ENCODE assay signal across 11 mouse cellular contexts in the genomic region with DNA sequence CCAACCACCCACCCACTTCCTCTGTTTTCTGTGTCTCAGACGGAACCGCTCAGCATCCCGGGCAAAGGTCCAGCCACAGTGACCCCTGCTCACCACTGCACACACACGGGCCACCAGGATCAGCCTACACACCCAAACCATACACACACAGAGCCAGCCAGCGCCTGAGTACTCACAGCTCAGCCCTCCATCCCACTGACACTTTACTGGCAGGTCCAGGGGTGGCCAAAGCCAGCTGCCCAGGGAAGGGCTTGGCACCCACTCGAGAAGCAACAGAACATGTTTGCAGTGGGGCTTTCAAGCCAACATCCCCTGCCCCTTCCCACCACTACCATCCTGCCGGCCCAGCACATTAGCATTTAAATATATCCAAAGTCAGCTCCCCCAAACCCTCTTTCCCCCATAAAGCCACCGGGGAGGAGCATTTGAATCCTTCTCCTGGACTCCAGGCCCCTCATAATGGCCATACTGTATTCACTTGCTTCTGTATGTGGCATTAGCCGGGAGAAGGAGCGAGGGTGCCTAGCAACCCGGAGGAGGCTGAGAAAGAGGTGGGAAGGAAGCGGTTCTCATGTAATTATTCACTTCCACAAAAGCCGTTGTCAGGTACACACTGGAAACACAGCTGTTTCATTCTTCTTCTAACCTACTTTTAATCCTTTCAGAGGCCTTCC.
DNase-seq lines count a peak whose midpoint lies in the region; ATAC-seq and TF ChIP-seq lines count a peak whose summit lies in the region.
"Had no signal": no experiment of that assay in that cellular context is flagged by ENCODE, and none has a peak within 500 bp of the region (broad histone marks: within the 10 kb centered on the region; RNA-seq: fewer than 3 reads in every experiment).

No protein-coding gene starts in this region.

- DNase-seq in cerebellum, postnatal 10 days, result peak; percentile 44 to 64
- DNase-seq in forebrain, embryonic 14.5 days (ENCODE audit: low spot score), result peak; percentile 72
- DNase-seq in left cerebral cortex, adult 11 months (ENCODE audit: low spot score), result peak; percentile 55
- DNase-seq in liver, postnatal 0 days, result no peak
- DNase-seq in lung, adult 18-20 months, result no peak
- DNase-seq in adrenal gland, adult 8-10 months, result no peak
- DNase-seq: adrenal gland, postnatal 36 days; gastrocnemius, postnatal 25 days; liver, embryonic 13.5 days had no signal

- H3K9ac ChIP-seq in forebrain, embryonic 14.5 days (ENCODE audit: low read length), result no peak overlapping the region
- no peak overlapping the region for H3K9ac ChIP-seq in neural tube, embryonic 15.5 days (replicated peaks)
- no peak overlapping the region for H3K9ac ChIP-seq in liver, postnatal 0 days (replicated peaks)
- H3K9ac ChIP-seq: liver, embryonic 13.5 days had no signal

- no peak for TF ChIP-seq CTCF in liver, postnatal 0 days (IDR thresholded peaks at IDR 0.05; ENCODE audit: low read depth)

- H3K36me3 ChIP-seq in forebrain, embryonic 14.5 days (ENCODE audit: control insufficient read depth, insufficient read depth, low read length), result no peaks in the 10 kb centered on the region
- no peaks in the 10 kb centered on the region for H3K36me3 ChIP-seq in neural tube, embryonic 15.5 days
- H3K36me3 ChIP-seq in liver, postnatal 0 days (replicated peaks; ENCODE audit: insufficient read depth, low read length), result no peaks in the 10 kb centered on the region
- H3K36me3 ChIP-seq: liver, embryonic 13.5 days had no signal

- peaks cover 8% of the 10 kb centered on the region for H3K4me1 ChIP-seq in forebrain, embryonic 14.5 days (ENCODE audit: control insufficient read depth, insufficient read depth, low read length)
- peaks cover 23% of the 10 kb centered on the region for H3K4me1 ChIP-seq in neural tube, embryonic 15.5 days
- no peaks in the 10 kb centered on the region for H3K4me1 ChIP-seq in liver, postnatal 0 days (ENCODE audit: insufficient read depth)
- H3K4me1 ChIP-seq: liver, embryonic 13.5 days had no signal

- H3K4me3 ChIP-seq in forebrain, embryonic 14.5 days (ENCODE audit: low read depth, low read length), result no peak overlapping the region
- no peak overlapping the region for H3K4me3 ChIP-seq in neural tube, embryonic 15.5 days (replicated peaks)
- H3K4me3 ChIP-seq in liver, postnatal 0 days (ENCODE audit: low read depth, low read length), result no peak overlapping the region
- H3K4me3 ChIP-seq: liver, embryonic 13.5 days had no signal

- H3K27ac ChIP-seq in forebrain, embryonic 14.5 days (ENCODE audit: low read depth, low read length), result peak overlapping the region; percentile 17; the same call in 1 of the 2 replicates
- H3K27ac ChIP-seq in neural tube, embryonic 15.5 days (replicated peaks), result peak overlapping the region; percentile 80
- H3K27ac ChIP-seq in liver, postnatal 0 days (ENCODE audit: low read depth), result no peak overlapping the region
- H3K27ac ChIP-seq: liver, embryonic 13.5 days had no signal

- H3K4me2 ChIP-seq in forebrain, embryonic 14.5 days (ENCODE audit: low read length), result no peak overlapping the region
- no peak overlapping the region for H3K4me2 ChIP-seq in neural tube, embryonic 15.5 days
- H3K4me2 ChIP-seq in liver, postnatal 0 days (ENCODE audit: low read depth, low read length), result no peak overlapping the region
- H3K4me2 ChIP-seq: liver, embryonic 13.5 days had no signal

- H3K27me3 ChIP-seq in forebrain, embryonic 14.5 days (replicated peaks; ENCODE audit: control insufficient read depth, insufficient read depth, low read length), result no peaks in the 10 kb centered on the region
- no peaks in the 10 kb centered on the region; the same call in 1 of the 2 replicates for H3K27me3 ChIP-seq in neural tube, embryonic 15.5 days (replicated peaks)
- H3K27me3 ChIP-seq in liver, postnatal 0 days (ENCODE audit: insufficient read depth, low read length), result no peaks in the 10 kb centered on the region
- H3K27me3 ChIP-seq: liver, embryonic 13.5 days had no signal

- no peaks in the 10 kb centered on the region for H3K9me3 ChIP-seq in forebrain, embryonic 14.5 days (replicated peaks; ENCODE audit: control insufficient read depth, low read length)
- no peaks in the 10 kb centered on the region for H3K9me3 ChIP-seq in neural tube, embryonic 15.5 days (replicated peaks)
- H3K9me3 ChIP-seq in liver, postnatal 0 days (ENCODE audit: low read length), result no peaks in the 10 kb centered on the region
- H3K9me3 ChIP-seq: liver, embryonic 13.5 days had no signal

- WGBS in forebrain, embryonic 14.5 days, result 28% methylated on average over 13 of the region's 13 CpGs
- 22% methylated on average over 13 of the region's 13 CpGs for WGBS in neural tube, embryonic 15.5 days
- WGBS in liver, postnatal 0 days (ENCODE audit: insufficient replicate concordance), result 52% methylated on average over 13 of the region's 13 CpGs

- ATAC-seq in cerebellum, adult (ENCODE audit: insufficient number of reproducible peaks, low FRiP score, low TSS enrichment), result no peak
- ATAC-seq in forebrain, embryonic 14.5 days, result peak; percentile 87
- ATAC-seq in neural tube, embryonic 15.5 days (ENCODE audit: low FRiP score), result peak; percentile 89
- ATAC-seq in liver, postnatal 0 days, result no peak

- TF ChIP-seq EP300 in liver, postnatal 0 days (IDR thresholded peaks at IDR 0.05; ENCODE audit: low read depth), result no peak

Comparison
In these comparisons a context has a peak if more than half of its experiments do, and no peak if none do; other contexts are left out.
1. DNase-seq: peak in cerebellum, postnatal 10 days (2 of 2), forebrain, embryonic 14.5 days (single experiment) and left cerebral cortex, adult 11 months (single experiment); none in liver, postnatal 0 days (single experiment), lung, adult 18-20 months (0 of 2) and adrenal gland, adult 8-10 months (single experiment).
2. ATAC-seq: peak in forebrain, embryonic 14.5 days (single experiment) and neural tube, embryonic 15.5 days (single experiment); none in cerebellum, adult (single experiment) and liver, postnatal 0 days (single experiment).